Mouse (Mus musculus): Measurements from ENCODE around the gene Pdzd2.

DNA sequence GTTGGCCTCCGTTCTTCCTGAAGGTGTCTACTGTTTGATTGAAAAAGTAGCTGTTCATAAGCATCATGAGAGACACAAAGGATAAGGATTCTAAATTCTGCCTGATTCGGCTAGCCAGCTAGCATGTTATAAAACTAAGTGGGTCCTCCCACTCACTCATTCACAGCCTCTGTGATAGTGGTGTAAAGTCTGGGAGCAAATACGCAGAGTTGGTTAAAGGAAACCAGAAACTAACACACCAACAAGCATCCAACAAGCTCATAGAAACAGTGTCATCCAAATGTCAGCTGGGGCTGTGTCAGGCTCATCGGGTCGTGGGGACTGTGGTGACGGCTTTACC, 377.1 kb downstream of the Pdzd2 start:
- TF ChIP-seq CTCF (IDR thresholded peaks at IDR 0.05; ENCODE audit: insufficient read depth, low read length) = no peak
- no peak for TF ChIP-seq POLR2A (IDR thresholded peaks at IDR 0.05; ENCODE audit: borderline replicate concordance, extremely low read depth, low read depth, low read length)

Measured in lung, adult 2 months (tissue).